Mouse (Mus musculus) limb, embryonic 11.5 days (tissue): Measurements from ENCODE around the gene Mup6. TPM values are rescaled to one million over a fixed set of nuclear protein-coding genes. Genes with fewer than 3 reads are reported as not detected.

Source experiments
- ATAC-seq: fragments of 200-750 bp; cut with Nextera tagmentation; 2 replicates; pipeline ENCODE4 v1.8.0; 2017; ENCODE audit warnings: low read depth; ENCODE audit not compliant: insufficient number of reproducible peaks, low FRiP score, low TSS enrichment
- DNase-seq: peaks from one replicate; pipeline ENCODE4 v3.0.0-alpha.2; 2015; ENCODE audit warnings: low spot score
- H3K27ac ChIP-seq: fragments of 300-500 bp; sonication (generic); replicated peaks from 2 replicates; pipeline ENCODE4 v1.5.1; 2014; ENCODE audit warnings: low read depth, mild to moderate bottlenecking, low read length
- H3K27me3 ChIP-seq: fragments of 300-500 bp; sonication (generic); 2 replicates; pipeline ENCODE4 v1.6.1; 2014; ENCODE audit warnings: mild to moderate bottlenecking, low read length, mixed read lengths; ENCODE audit not compliant: control insufficient read depth, insufficient read depth
- H3K36me3 ChIP-seq: fragments of 300-500 bp; sonication (generic); 2 replicates; pipeline ENCODE4 v1.6.1; 2014; ENCODE audit warnings: mild to moderate bottlenecking, low read length, moderate library complexity, mixed read lengths; ENCODE audit not compliant: control insufficient read depth, insufficient read depth
- H3K4me1 ChIP-seq: fragments of 300-500 bp; sonication (generic); 2 replicates; pipeline ENCODE4 v1.6.1; 2014; ENCODE audit warnings: low read length, mixed read lengths; ENCODE audit not compliant: control insufficient read depth, insufficient read depth
- H3K4me2 ChIP-seq: fragments of 300-500 bp; sonication (generic); 2 replicates; pipeline ENCODE4 v1.6.1; 2014; ENCODE audit warnings: low read depth, mild to moderate bottlenecking, moderate library complexity; ENCODE audit not compliant: severe bottlenecking
- H3K4me3 ChIP-seq: fragments of 300-500 bp; sonication (generic); 2 replicates; pipeline ENCODE4 v1.5.1; 2014; ENCODE audit warnings: low read depth, low read length
- H3K9ac ChIP-seq: fragments of 300-500 bp; sonication (generic); 2 replicates; pipeline ENCODE4 v1.6.1; 2014; ENCODE audit warnings: mild to moderate bottlenecking, low read length
- H3K9me3 ChIP-seq: fragments of 300-500 bp; sonication (generic); 2 replicates; pipeline ENCODE4 v1.6.1; 2016; ENCODE audit warnings: low read length; ENCODE audit not compliant: control insufficient read depth
- WGBS: fragments of 180-500 bp; shearing (Covaris S2); extraction: QIAGEN DNeasy Blood & Tissue Kit; methylation state at CpG from one replicate; pipeline ENCODE4 v1.1.7; 2014; 5-methylcytosine and 5-hydroxymethylcytosine counted together
- polyA plus RNA-seq: library from polyadenylated mRNA; unstranded; fragments of >200 nt; fragmentation: Nextera tagmentation; extraction: Ambion mirVana; gene quantifications from 2 replicates; pipeline ENCODE4 v1.2.1, GENCODE M21; 2014

The Mup6 gene
- polyA plus RNA-seq, result not detected in 2 replicates

GRCm38 (mm10) chr4:59963405-59964344 lies at the start of gene Mup6:
Gene Mup6 (plus strand): TSS chr4:59964294.
- no peak for ATAC-seq
- H3K9me3 ChIP-seq, result no peaks in the 10 kb centered on the region
- no peaks in the 10 kb centered on the region for H3K27me3 ChIP-seq
- no peak within 1 kb of the TSS for H3K4me3 ChIP-seq
- no peak within 1 kb of the TSS for H3K9ac ChIP-seq
- H3K27ac ChIP-seq, result no peak within 1 kb of the TSS
- WGBS, result 49% methylated on average over 3 of the region's 3 CpGs
- H3K4me1 ChIP-seq, result no peaks in the 10 kb centered on the region
- no peak within 1 kb of the TSS for H3K4me2 ChIP-seq
- H3K36me3 ChIP-seq, result no peaks in the 10 kb centered on the region
- no peak for DNase-seq

GRCm38 (mm10) chr4:59914608-59915403 lies 49.3 kb upstream of the Mup6 start, which contains the start of gene Slc46a2:
Gene Slc46a2 (minus strand): TSS chr4:59915056.
- Histone ChIP-seq H3K27ac (no peak within 1 kb of the TSS), H3K9ac (no peak within 1 kb of the TSS), H3K4me1 (no peaks in the 10 kb centered on the region), H3K27me3 (peaks cover 4% of the 10 kb centered on the region; the same call in 1 of the 2 replicates), H3K4me2 (no peak within 1 kb of the TSS), H3K36me3 (no peaks in the 10 kb centered on the region), H3K4me3 (no peak within 1 kb of the TSS), H3K9me3 (no peaks in the 10 kb centered on the region)
- 13% methylated on average over 22 of the region's 22 CpGs for WGBS
- ATAC-seq (no peak), DNase-seq (no peak)

- H3K9me3 ChIP-seq, result no peaks in the 10 kb centered on the region
- H3K27ac ChIP-seq, result no peak overlapping the region
- H3K27me3 ChIP-seq, result peaks cover 4% of the 10 kb centered on the region; the same call in 1 of the 2 replicates
- H3K4me1 ChIP-seq, result no peaks in the 10 kb centered on the region
- WGBS, result 90% methylated on average over 3 of the region's 3 CpGs
- no peak for ATAC-seq
- no peak overlapping the region for H3K4me3 ChIP-seq
- no peaks in the 10 kb centered on the region for H3K36me3 ChIP-seq
- no peak overlapping the region for H3K4me2 ChIP-seq
- no peak for DNase-seq
- no peak overlapping the region for H3K9ac ChIP-seq
Observed at GRCm38 (mm10) chr4:59917966-59918365, 46.1 kb upstream of the Mup6 start.

GRCm38 (mm10) chr4:59925082-59925481 lies 39.0 kb upstream of the Mup6 start:
- Histone ChIP-seq H3K4me2 (no peak overlapping the region), H3K9ac (no peak overlapping the region)
- no peak for ATAC-seq

GRCm38 (mm10) chr4:59927666-59928065 lies 36.4 kb upstream of the Mup6 start:
- WGBS, result 83% methylated on average over 3 of the region's 3 CpGs
- Histone ChIP-seq H3K9me3 (no peaks in the 10 kb centered on the region), H3K27me3 (no peaks in the 10 kb centered on the region), H3K4me2 (no peak overlapping the region), H3K27ac (no peak overlapping the region), H3K4me1 (no peaks in the 10 kb centered on the region), H3K9ac (no peak overlapping the region), H3K4me3 (no peak overlapping the region), H3K36me3 (no peaks in the 10 kb centered on the region)
- ATAC-seq (no peak), DNase-seq (no peak)

More at GRCm38 (mm10) chr4:59925082-59925481, 39.0 kb upstream of the Mup6 start:
- 90% methylated on average over 9 of the region's 9 CpGs for WGBS
- H3K27me3 ChIP-seq, result no peaks in the 10 kb centered on the region
- H3K4me3 ChIP-seq, result no peak overlapping the region
- H3K9me3 ChIP-seq, result no peaks in the 10 kb centered on the region
- no peak for DNase-seq
- no peaks in the 10 kb centered on the region for H3K4me1 ChIP-seq
- H3K36me3 ChIP-seq, result no peaks in the 10 kb centered on the region
- H3K27ac ChIP-seq, result no peak overlapping the region

- no peak for ATAC-seq
- no peak overlapping the region for H3K27ac ChIP-seq
- H3K4me3 ChIP-seq, result no peak overlapping the region
- no peak overlapping the region for H3K4me2 ChIP-seq
- no peaks in the 10 kb centered on the region for H3K9me3 ChIP-seq
- H3K27me3 ChIP-seq, result no peaks in the 10 kb centered on the region
- H3K4me1 ChIP-seq, result no peaks in the 10 kb centered on the region
- DNase-seq, result peak; percentile 66
- WGBS, result 23% methylated on average over 6 of the region's 6 CpGs
- H3K36me3 ChIP-seq, result no peaks in the 10 kb centered on the region
- H3K9ac ChIP-seq, result no peak overlapping the region
Observed at GRCm38 (mm10) chr4:59928347-59928746, 35.7 kb upstream of the Mup6 start.

GRCm38 (mm10) chr4:59932505-59933281 lies 31.4 kb upstream of the Mup6 start:
- H3K27me3 ChIP-seq, result no peaks in the 10 kb centered on the region
- DNase-seq, result peak; percentile 31

GRCm38 (mm10) chr4:59937543-59937942 lies 26.6 kb upstream of the Mup6 start:
- no peak overlapping the region for H3K9ac ChIP-seq
- H3K36me3 ChIP-seq, result no peaks in the 10 kb centered on the region
- no peaks in the 10 kb centered on the region for H3K27me3 ChIP-seq
- no peak overlapping the region for H3K4me2 ChIP-seq
- 55% methylated on average over 2 of the region's 2 CpGs for WGBS
- H3K9me3 ChIP-seq, result no peaks in the 10 kb centered on the region
- H3K4me1 ChIP-seq, result no peaks in the 10 kb centered on the region
- H3K4me3 ChIP-seq, result no peak overlapping the region
- no peak for DNase-seq
- ATAC-seq, result no peak
- no peak overlapping the region for H3K27ac ChIP-seq

More at GRCm38 (mm10) chr4:59932505-59933281, 31.4 kb upstream of the Mup6 start:
- Histone ChIP-seq H3K36me3 (no peaks in the 10 kb centered on the region), H3K4me1 (no peaks in the 10 kb centered on the region), H3K27ac (no peak overlapping the region), H3K4me2 (no peak overlapping the region), H3K9me3 (no peaks in the 10 kb centered on the region), H3K4me3 (no peak overlapping the region), H3K9ac (no peak overlapping the region)
- ATAC-seq, result peak; percentile 73; the same call in 1 of the 2 replicates
- WGBS, result 54% methylated on average over 6 of the region's 6 CpGs
